In the genomic region with DNA sequence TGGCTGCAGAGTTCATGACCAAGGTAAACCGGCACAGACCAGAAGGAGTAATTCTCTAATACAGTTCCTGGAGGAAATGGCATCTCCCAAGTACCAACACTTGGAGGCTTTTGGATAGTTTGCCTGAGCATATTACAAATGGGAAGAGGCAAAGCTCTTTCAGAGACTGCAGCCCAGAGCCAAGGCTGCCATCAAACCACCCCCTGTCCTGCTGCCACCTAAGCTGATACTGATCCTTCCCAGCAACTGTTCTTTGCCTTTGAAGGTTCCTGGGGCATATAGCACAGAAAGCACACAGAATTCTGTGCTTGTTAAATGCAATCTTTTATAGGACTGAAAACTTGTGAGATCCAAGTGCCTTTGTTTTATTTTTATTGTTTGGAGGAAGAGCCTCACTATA, we compare ENCODE assay signal across 26 mouse cellular contexts.
"Had no signal": no experiment of that assay in that cellular context is flagged by ENCODE, and none has a peak within 500 bp of the region (broad histone marks: within the 10 kb centered on the region; RNA-seq: fewer than 3 reads in every experiment).

No protein-coding gene starts in this region.

- DNase-seq: gastrocnemius, adult 2 months; gastrocnemius, postnatal 10 days; gastrocnemius, postnatal 25 days; heart, adult 18-20 months; heart, postnatal 10 days; heart, postnatal 4 days; kidney, adult 2 months; kidney, adult 9 months; kidney, postnatal 25 days; kidney, postnatal 4 days; liver; liver, embryonic 13.5 days had no signal

- H3K27ac ChIP-seq: gastrocnemius, adult 2 months; heart, embryonic 10.5 days; hindbrain, embryonic 10.5 days; hindbrain, embryonic 12.5 days; hindbrain, embryonic 14.5 days; intestine, embryonic 15.5 days; kidney, embryonic 15.5 days; kidney, postnatal 0 days; left cerebral cortex, adult 2 months; limb, embryonic 10.5 days; limb, embryonic 12.5 days; liver, embryonic 13.5 days had no signal

- ATAC-seq: hindbrain, embryonic 16.5 days; inflammation-experienced regulatory T-cells, adult 6 months; intestine, embryonic 15.5 days; intestine, postnatal 0 days had no signal

- H3K4me3 ChIP-seq: gastrocnemius, adult 2 months; heart, embryonic 10.5 days; heart, embryonic 12.5 days; hindbrain, embryonic 10.5 days; hindbrain, embryonic 12.5 days; intestine, embryonic 15.5 days; kidney, embryonic 15.5 days; left cerebral cortex, adult 2 months; limb, embryonic 10.5 days; limb, embryonic 12.5 days; liver, embryonic 13.5 days had no signal
